Mouse (Mus musculus) limb, embryonic 12.5 days (tissue): Measurements from ENCODE around the gene Fhdc1. TPM values are rescaled to one million over a fixed set of nuclear protein-coding genes. Genes with fewer than 3 reads are reported as not detected.

ENCODE experiments used
- ATAC-seq: fragments of 200-750 bp; cut with Nextera tagmentation; 2 replicates; pipeline ENCODE4 v1.8.0; 2017; ENCODE audit warnings: low read depth, moderate TSS enrichment; ENCODE audit not compliant: insufficient number of reproducible peaks, insufficient read depth, low FRiP score, low TSS enrichment
- H3K27ac ChIP-seq: fragments of 300-500 bp; sonication (generic); 2 replicates; pipeline ENCODE4 v1.5.1; 2016; ENCODE audit warnings: mild to moderate bottlenecking, moderate library complexity
- H3K27me3 ChIP-seq: fragments of 300-500 bp; sonication (generic); 2 replicates; pipeline ENCODE4 v1.6.1; 2016; ENCODE audit warnings: mild to moderate bottlenecking, moderate library complexity
- H3K36me3 ChIP-seq: fragments of 300-500 bp; sonication (generic); 2 replicates; pipeline ENCODE4 v1.6.1; 2016; ENCODE audit warnings: mild to moderate bottlenecking, moderate library complexity
- H3K4me1 ChIP-seq: fragments of 300-500 bp; sonication (generic); replicated peaks from 2 replicates; pipeline ENCODE4 v1.6.1; 2016
- H3K4me2 ChIP-seq: fragments of 300-500 bp; sonication (generic); 2 replicates; pipeline ENCODE4 v1.6.1; 2016; ENCODE audit warnings: mild to moderate bottlenecking, moderate library complexity
- H3K4me3 ChIP-seq: fragments of 300-500 bp; sonication (generic); replicated peaks from 2 replicates; pipeline ENCODE4 v1.5.1; 2016; ENCODE audit warnings: mild to moderate bottlenecking
- H3K9ac ChIP-seq: fragments of 300-500 bp; sonication (generic); replicated peaks from 2 replicates; pipeline ENCODE4 v1.6.1; 2016; ENCODE audit warnings: mild to moderate bottlenecking, moderate library complexity
- H3K9me3 ChIP-seq: fragments of 300-500 bp; sonication (generic); 2 replicates; pipeline ENCODE4 v1.6.1; 2016; ENCODE audit warnings: mild to moderate bottlenecking, moderate library complexity
- WGBS: fragments of 180-500 bp; shearing (Covaris S2); methylation state at CpG from one replicate; pipeline ENCODE4 v1.1.7; 2016; 5-methylcytosine and 5-hydroxymethylcytosine counted together
- polyA plus RNA-seq: library from polyadenylated mRNA; unstranded; fragments of >200 nt; fragmentation: Nextera tagmentation; extraction: Ambion mirVana; gene quantifications from 2 replicates; pipeline ENCODE4 v1.2.1, GENCODE M21; 2016

The Fhdc1 gene
- polyA plus RNA-seq: 5.5 and 9.4 TPM in 2 replicates

- Histone ChIP-seq H3K9me3 (no peaks in the 10 kb centered on the region), H3K4me2 (peak within 1 kb of the TSS; percentile 98), H3K27me3 (peaks cover 74% of the 10 kb centered on the region), H3K36me3 (no peaks in the 10 kb centered on the region), H3K9ac (peak within 1 kb of the TSS; percentile 66), H3K4me3 (peak within 1 kb of the TSS; percentile 65), H3K27ac (peak within 1 kb of the TSS; percentile 29; the same call in 1 of the 2 replicates), H3K4me1 (peaks cover 21% of the 10 kb centered on the region)
- under 1% methylated on average over 82 of the region's 82 CpGs for WGBS
- ATAC-seq: peak; percentile 69
These were observed at the start of gene Fhdc1 for GRCm38 (mm10) chr3:84480006-84480897. TSS of gene Fhdc1 (minus strand) at chr3:84480429.

DNA sequence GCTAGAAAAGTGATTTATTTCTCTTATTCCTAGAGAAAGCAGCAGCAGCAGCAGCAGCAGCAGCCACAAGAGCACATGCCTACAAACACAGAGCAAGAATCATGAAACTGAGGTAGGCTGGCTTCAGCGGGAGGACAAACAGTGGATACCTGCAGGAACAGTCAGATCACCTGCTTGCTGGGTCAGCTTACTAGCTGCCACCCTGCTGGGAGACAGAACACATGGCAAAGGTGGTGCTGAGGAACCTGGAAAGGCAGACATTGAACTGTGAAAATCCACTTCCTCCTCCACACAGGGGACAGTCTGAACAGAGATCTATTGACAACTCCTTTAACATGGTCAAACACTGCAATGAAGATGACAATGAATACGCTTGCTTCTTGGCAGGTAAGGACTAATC is 48.8 kb upstream of the Fhdc1 start:
- WGBS: 77% methylated on average over 2 of the region's 2 CpGs
- Histone ChIP-seq H3K9me3 (no peaks in the 10 kb centered on the region), H3K36me3 (peaks cover 17% of the 10 kb centered on the region; the same call in 1 of the 2 replicates), H3K4me2 (no peak overlapping the region), H3K4me1 (no peaks in the 10 kb centered on the region), H3K27me3 (no peaks in the 10 kb centered on the region), H3K4me3 (no peak overlapping the region), H3K27ac (no peak overlapping the region), H3K9ac (no peak overlapping the region)
- no peak for ATAC-seq

GRCm38 (mm10) chr3:84524952-84525351 is 44.7 kb upstream of the Fhdc1 start:
- no peak overlapping the region for H3K4me3 ChIP-seq
- H3K36me3 ChIP-seq: peaks cover 14% of the 10 kb centered on the region; the same call in 1 of the 2 replicates
- 86% methylated on average over 1 of the region's 1 CpGs for WGBS
- no peaks in the 10 kb centered on the region for H3K9me3 ChIP-seq
- H3K27ac ChIP-seq: no peak overlapping the region
- H3K9ac ChIP-seq: no peak overlapping the region
- no peak for ATAC-seq
- no peak overlapping the region for H3K4me2 ChIP-seq
- no peaks in the 10 kb centered on the region for H3K4me1 ChIP-seq
- no peaks in the 10 kb centered on the region for H3K27me3 ChIP-seq

DNA sequence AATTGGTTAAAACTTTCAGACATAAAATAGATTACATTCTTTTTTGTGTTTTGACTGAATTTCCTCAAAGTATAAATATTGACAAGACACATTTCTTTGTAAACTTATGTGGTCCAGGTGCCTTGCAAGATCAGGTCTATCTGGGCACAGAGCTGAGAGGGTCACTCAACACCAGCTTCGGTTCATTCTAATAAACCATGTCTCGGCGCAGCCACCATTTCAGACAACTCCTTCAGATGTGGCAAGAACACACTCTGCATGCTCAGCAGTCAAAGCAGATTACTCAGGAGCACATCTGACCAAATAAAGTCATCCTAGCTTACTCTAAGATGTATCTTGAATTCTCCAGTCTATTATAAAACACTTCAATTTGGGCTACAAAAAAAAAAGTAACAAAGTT is 35.9 kb upstream of the Fhdc1 start:
- Histone ChIP-seq H3K4me2 (no peak overlapping the region), H3K9ac (no peak overlapping the region), H3K4me1 (no peaks in the 10 kb centered on the region), H3K9me3 (no peaks in the 10 kb centered on the region), H3K27ac (no peak overlapping the region), H3K36me3 (peaks cover 5% of the 10 kb centered on the region), H3K27me3 (no peaks in the 10 kb centered on the region), H3K4me3 (no peak overlapping the region)
- no peak for ATAC-seq
- WGBS: 85% methylated on average over 3 of the region's 3 CpGs

DNA sequence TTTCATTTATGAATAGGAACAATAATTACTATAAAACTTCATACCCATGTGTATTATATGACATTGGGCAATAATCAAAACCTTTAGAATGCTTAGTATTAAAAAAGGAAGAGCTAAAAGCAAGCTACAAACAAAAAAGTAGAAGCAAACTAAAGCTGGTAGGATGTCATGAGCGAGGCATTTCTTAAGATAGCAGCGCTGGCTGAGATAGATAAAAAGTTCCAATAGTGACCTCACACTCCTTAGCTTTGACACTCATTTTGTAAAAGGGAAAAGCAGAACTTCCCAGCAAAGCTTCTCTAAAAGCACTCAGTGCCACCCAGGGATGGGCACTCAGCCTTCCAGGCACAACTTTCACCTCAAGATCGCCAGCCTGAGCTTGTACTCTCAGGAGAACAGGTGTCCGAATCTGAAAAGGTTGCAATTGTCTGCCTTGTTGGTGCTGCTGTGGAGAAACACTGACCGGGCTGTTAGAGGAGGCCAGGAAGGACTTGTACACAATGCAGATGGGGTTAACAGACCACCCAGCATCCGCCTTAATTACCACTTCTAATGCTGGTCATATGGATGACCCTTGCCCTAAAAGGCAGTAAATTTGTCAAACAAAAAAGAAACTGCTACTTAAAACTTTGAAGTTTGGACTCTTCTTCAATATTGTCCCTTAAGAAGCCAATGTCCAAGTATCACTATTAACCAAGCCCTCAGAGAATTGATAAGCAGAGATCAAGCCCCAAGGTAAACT is 32.7 kb upstream of the Fhdc1 start:
- Histone ChIP-seq H3K4me2 (no peak overlapping the region), H3K36me3 (no peaks in the 10 kb centered on the region), H3K9ac (no peak overlapping the region), H3K4me1 (no peaks in the 10 kb centered on the region), H3K4me3 (no peak overlapping the region), H3K9me3 (no peaks in the 10 kb centered on the region), H3K27me3 (no peaks in the 10 kb centered on the region), H3K27ac (no peak overlapping the region)
- ATAC-seq: no peak
- 41% methylated on average over 6 of the region's 6 CpGs for WGBS

DNA sequence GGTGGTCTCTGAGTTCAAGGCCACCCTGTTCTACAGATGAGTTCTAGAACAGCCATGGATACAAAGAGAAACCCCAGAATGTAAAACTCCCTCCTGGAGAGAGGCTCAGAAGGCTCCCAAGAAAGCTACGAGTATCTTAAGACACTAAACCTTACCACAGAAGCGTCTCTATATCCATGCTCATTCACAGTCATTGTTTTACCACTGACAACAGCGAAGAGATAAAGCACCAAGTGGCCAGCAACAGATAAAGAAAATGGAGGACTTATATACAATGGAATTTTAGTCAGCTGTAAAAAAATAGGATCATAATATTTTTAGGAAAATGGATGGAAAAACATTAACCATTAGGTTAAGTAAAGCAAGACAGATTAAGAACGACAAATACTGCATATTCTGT is 25.0 kb upstream of the Fhdc1 start:
- Histone ChIP-seq H3K4me3 (no peak overlapping the region), H3K27ac (no peak overlapping the region), H3K9me3 (no peaks in the 10 kb centered on the region), H3K4me1 (peaks cover 13% of the 10 kb centered on the region), H3K27me3 (no peaks in the 10 kb centered on the region), H3K4me2 (no peak overlapping the region), H3K36me3 (peaks cover 9% of the 10 kb centered on the region), H3K9ac (no peak overlapping the region)
- no peak for ATAC-seq
- WGBS: 91% methylated on average over 4 of the region's 4 CpGs

- Histone ChIP-seq H3K4me3 (no peak overlapping the region), H3K27me3 (no peaks in the 10 kb centered on the region), H3K27ac (no peak overlapping the region), H3K4me2 (no peak overlapping the region), H3K4me1 (peaks cover 13% of the 10 kb centered on the region), H3K36me3 (peaks cover 9% of the 10 kb centered on the region), H3K9me3 (no peaks in the 10 kb centered on the region), H3K9ac (no peak overlapping the region)
- no peak for ATAC-seq
- WGBS: 91% methylated on average over 8 of the region's 8 CpGs
These were observed 24.1 kb upstream of the Fhdc1 start for GRCm38 (mm10) chr3:84504291-84504690.

- Histone ChIP-seq H3K36me3 (peaks cover 13% of the 10 kb centered on the region), H3K27me3 (no peaks in the 10 kb centered on the region), H3K4me3 (no peak overlapping the region), H3K9ac (no peak overlapping the region), H3K4me1 (peaks cover 13% of the 10 kb centered on the region), H3K4me2 (no peak overlapping the region), H3K27ac (no peak overlapping the region), H3K9me3 (no peaks in the 10 kb centered on the region)
- no peak for ATAC-seq
- 81% methylated on average over 2 of the region's 2 CpGs for WGBS
These were observed 21.9 kb upstream of the Fhdc1 start for GRCm38 (mm10) chr3:84502101-84502500.

- Histone ChIP-seq H3K4me3 (no peak overlapping the region), H3K9ac (no peak overlapping the region; the same call in 1 of the 2 replicates), H3K36me3 (peaks cover 16% of the 10 kb centered on the region), H3K27me3 (no peaks in the 10 kb centered on the region), H3K4me2 (no peak overlapping the region), H3K9me3 (no peaks in the 10 kb centered on the region), H3K27ac (no peak overlapping the region), H3K4me1 (peaks cover 13% of the 10 kb centered on the region)
- no peak for ATAC-seq
- 82% methylated on average over 10 of the region's 10 CpGs for WGBS
These were observed 20.3 kb upstream of the Fhdc1 start for GRCm38 (mm10) chr3:84500491-84500890.

GRCm38 (mm10) chr3:84497718-84498117 is 17.5 kb upstream of the Fhdc1 start:
- WGBS: 63% methylated on average over 11 of the region's 11 CpGs
- Histone ChIP-seq H3K9ac (no peak overlapping the region), H3K27me3 (no peaks in the 10 kb centered on the region), H3K27ac (no peak overlapping the region), H3K36me3 (peaks cover 7% of the 10 kb centered on the region; the same call in 1 of the 2 replicates), H3K4me3 (no peak overlapping the region), H3K4me1 (peaks cover 13% of the 10 kb centered on the region), H3K4me2 (no peak overlapping the region), H3K9me3 (no peaks in the 10 kb centered on the region)
- no peak for ATAC-seq

GRCm38 (mm10) chr3:84492657-84493056 is 12.4 kb upstream of the Fhdc1 start:
- Histone ChIP-seq H3K36me3 (peaks cover 6% of the 10 kb centered on the region; the same call in 1 of the 2 replicates), H3K9me3 (no peaks in the 10 kb centered on the region), H3K27ac (no peak overlapping the region), H3K9ac (no peak overlapping the region), H3K4me2 (no peak overlapping the region), H3K4me3 (no peak overlapping the region), H3K27me3 (no peaks in the 10 kb centered on the region), H3K4me1 (no peaks in the 10 kb centered on the region)
- 93% methylated on average over 8 of the region's 8 CpGs for WGBS
- ATAC-seq: no peak
